Mouse (Mus musculus) limb, embryonic 12.5 days (tissue): ENCODE results near the gene Olfr862. TPM values are rescaled to one million over a fixed set of nuclear protein-coding genes. Genes with fewer than 3 reads are reported as not detected.

ENCODE experiments used
- ATAC-seq: fragments of 200-750 bp; cut with Nextera tagmentation; 2 replicates; pipeline ENCODE4 v1.8.0; 2017; ENCODE audit warnings: low read depth, moderate TSS enrichment; ENCODE audit not compliant: insufficient number of reproducible peaks, insufficient read depth, low FRiP score, low TSS enrichment
- H3K27ac ChIP-seq: fragments of 300-500 bp; sonication (generic); 2 replicates; pipeline ENCODE4 v1.5.1; 2016; ENCODE audit warnings: mild to moderate bottlenecking, moderate library complexity
- H3K27me3 ChIP-seq: fragments of 300-500 bp; sonication (generic); 2 replicates; pipeline ENCODE4 v1.6.1; 2016; ENCODE audit warnings: mild to moderate bottlenecking, moderate library complexity
- H3K36me3 ChIP-seq: fragments of 300-500 bp; sonication (generic); 2 replicates; pipeline ENCODE4 v1.6.1; 2016; ENCODE audit warnings: mild to moderate bottlenecking, moderate library complexity
- H3K4me1 ChIP-seq: fragments of 300-500 bp; sonication (generic); replicated peaks from 2 replicates; pipeline ENCODE4 v1.6.1; 2016
- H3K4me2 ChIP-seq: fragments of 300-500 bp; sonication (generic); 2 replicates; pipeline ENCODE4 v1.6.1; 2016; ENCODE audit warnings: mild to moderate bottlenecking, moderate library complexity
- H3K4me3 ChIP-seq: fragments of 300-500 bp; sonication (generic); replicated peaks from 2 replicates; pipeline ENCODE4 v1.5.1; 2016; ENCODE audit warnings: mild to moderate bottlenecking
- H3K9ac ChIP-seq: fragments of 300-500 bp; sonication (generic); replicated peaks from 2 replicates; pipeline ENCODE4 v1.6.1; 2016; ENCODE audit warnings: mild to moderate bottlenecking, moderate library complexity
- H3K9me3 ChIP-seq: fragments of 300-500 bp; sonication (generic); 2 replicates; pipeline ENCODE4 v1.6.1; 2016; ENCODE audit warnings: mild to moderate bottlenecking, moderate library complexity
- WGBS: fragments of 180-500 bp; shearing (Covaris S2); methylation state at CpG from one replicate; pipeline ENCODE4 v1.1.7; 2016; 5-methylcytosine and 5-hydroxymethylcytosine counted together
- polyA plus RNA-seq: library from polyadenylated mRNA; unstranded; fragments of >200 nt; fragmentation: Nextera tagmentation; extraction: Ambion mirVana; gene quantifications from 2 replicates; pipeline ENCODE4 v1.2.1, GENCODE M21; 2016

The Olfr862 gene
- not detected in 2 replicates for polyA plus RNA-seq

GRCm38 (mm10) chr9:19887904-19888303 is at the start of gene Olfr862:
Gene Olfr862 (minus strand): TSS chr9:19888004.
- no peak within 1 kb of the TSS for H3K4me3 ChIP-seq
- no peak for ATAC-seq

GRCm38 (mm10) chr9:19916565-19916964 is 28.8 kb upstream of the Olfr862 start, which contains the start of gene Olfr77:
Gene Olfr77 (plus strand): TSS chr9:19916865.
- H3K9ac ChIP-seq: no peak within 1 kb of the TSS
- H3K27me3 ChIP-seq: no peaks in the 10 kb centered on the region
- H3K27ac ChIP-seq: no peak within 1 kb of the TSS
- no peak within 1 kb of the TSS for H3K4me3 ChIP-seq
- no peaks in the 10 kb centered on the region for H3K4me1 ChIP-seq
- H3K36me3 ChIP-seq: no peaks in the 10 kb centered on the region
- no peak for ATAC-seq
- H3K9me3 ChIP-seq: peaks cover 14% of the 10 kb centered on the region; the same call in 1 of the 2 replicates
- no peak within 1 kb of the TSS for H3K4me2 ChIP-seq
- 87% methylated on average over 2 of the region's 2 CpGs for WGBS

More at GRCm38 (mm10) chr9:19887904-19888303, at the start of gene Olfr862:
- Histone ChIP-seq H3K27ac (no peak within 1 kb of the TSS), H3K9me3 (peaks cover 15% of the 10 kb centered on the region; the same call in 1 of the 2 replicates), H3K36me3 (no peaks in the 10 kb centered on the region), H3K9ac (no peak within 1 kb of the TSS), H3K4me2 (no peak within 1 kb of the TSS), H3K27me3 (no peaks in the 10 kb centered on the region), H3K4me1 (no peaks in the 10 kb centered on the region)

GRCm38 (mm10) chr9:19911170-19911569 is 23.4 kb upstream of the Olfr862 start:
- Histone ChIP-seq H3K9ac (no peak overlapping the region), H3K9me3 (peaks cover 11% of the 10 kb centered on the region), H3K4me1 (no peaks in the 10 kb centered on the region), H3K27me3 (no peaks in the 10 kb centered on the region), H3K36me3 (no peaks in the 10 kb centered on the region), H3K4me3 (no peak overlapping the region), H3K4me2 (no peak overlapping the region), H3K27ac (no peak overlapping the region)
- 61% methylated on average over 4 of the region's 4 CpGs for WGBS
- no peak for ATAC-seq

GRCm38 (mm10) chr9:19849647-19850046 is 38.2 kb downstream of the Olfr862 start, which contains the start of gene Olfr860:
Gene Olfr860 (minus strand): TSS chr9:19849747.
- no peak within 1 kb of the TSS for H3K9ac ChIP-seq
- no peaks in the 10 kb centered on the region; the same call in 1 of the 2 replicates for H3K9me3 ChIP-seq
- no peaks in the 10 kb centered on the region for H3K27me3 ChIP-seq
- H3K4me3 ChIP-seq: no peak within 1 kb of the TSS
- H3K4me1 ChIP-seq: no peaks in the 10 kb centered on the region
- no peak within 1 kb of the TSS for H3K27ac ChIP-seq
- no peak for ATAC-seq
- no peak within 1 kb of the TSS for H3K4me2 ChIP-seq
- 72% methylated on average over 1 of the region's 1 CpGs for WGBS
- H3K36me3 ChIP-seq: no peaks in the 10 kb centered on the region

Other genes with a start within 250 kb of the Olfr862 start
- gene Olfr857, start 178.6 kb downstream of the Olfr862 start, polyA plus RNA-seq: not detected in 2 replicates
- gene Olfr58, start 107.7 kb downstream of the Olfr862 start, polyA plus RNA-seq: not detected in 2 replicates
- gene Olfr859, start 83.1 kb downstream of the Olfr862 start, polyA plus RNA-seq: not detected in 2 replicates
- gene Olfr860, start 38.3 kb downstream of the Olfr862 start, polyA plus RNA-seq: not detected in 2 replicates
- gene Olfr77, start 28.9 kb upstream of the Olfr862 start, polyA plus RNA-seq: 0.20 and 0.27 TPM in 2 replicates
- gene Olfr866, start 140.0 kb upstream of the Olfr862 start, polyA plus RNA-seq: not detected in 2 replicates
- gene Olfr867, start 169.6 kb upstream of the Olfr862 start, polyA plus RNA-seq: not detected in 2 replicates
- gene Olfr868, start 210.6 kb upstream of the Olfr862 start, polyA plus RNA-seq: not detected in 2 replicates
- gene Olfr869, start 241.0 kb upstream of the Olfr862 start, polyA plus RNA-seq: not detected in 2 replicates